Mouse (Mus musculus): ENCODE results near the gene Atrnl1. TPM values are rescaled to one million over a fixed set of nuclear protein-coding genes. Genes with fewer than 3 reads are reported as not detected.

Atrnl1 gene
- polyA plus RNA-seq, 1 experiment from 2014 or later, result 3.9 TPM

DNA sequence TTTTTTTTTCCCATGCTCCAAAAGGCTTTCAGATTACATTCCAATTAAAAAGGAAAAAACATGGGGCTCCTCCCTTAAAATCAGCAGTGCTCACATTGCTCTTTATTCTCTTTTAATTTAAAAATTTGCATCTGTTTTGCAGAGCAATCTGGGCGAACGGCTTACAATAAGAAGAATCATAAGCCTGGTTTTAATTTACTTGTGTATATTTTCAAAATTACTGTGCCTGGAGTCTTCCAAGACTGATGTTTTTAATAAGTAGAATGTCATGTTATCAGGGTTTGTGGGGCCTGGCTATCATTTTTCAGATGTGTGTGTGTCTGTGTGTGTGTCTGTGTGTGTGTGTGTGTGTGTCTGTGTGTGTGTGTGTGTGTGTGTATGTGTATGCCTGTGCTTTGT is 9.9 kb upstream of the Atrnl1 start:
- WGBS, result 85% methylated on average over 2 of the region's 2 CpGs
- Histone ChIP-seq H3K9me3 (ENCODE audit: control insufficient read depth, low read length) (no peaks in the 10 kb centered on the region), H3K27me3 (ENCODE audit: control insufficient read depth, insufficient read depth, low read length) (no peaks in the 10 kb centered on the region)

DNA sequence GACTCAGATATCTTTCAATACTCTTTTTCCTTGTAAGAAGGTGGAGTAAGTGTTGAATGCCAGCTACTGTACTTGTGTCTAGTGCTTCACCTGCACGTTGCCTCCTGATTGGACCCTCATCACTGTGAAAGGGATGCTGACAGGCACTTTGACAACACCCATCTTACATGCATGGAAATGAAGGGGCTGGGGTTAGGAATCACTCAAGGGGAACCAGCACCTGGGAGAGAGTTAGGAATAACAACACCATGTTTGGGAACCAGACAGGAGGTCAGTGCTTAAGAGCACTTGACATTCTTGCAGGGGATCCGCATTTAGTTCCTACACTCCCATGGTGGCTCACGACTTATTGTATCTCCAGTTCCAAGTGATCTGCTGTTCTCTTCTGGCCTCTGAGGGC is 7.2 kb upstream of the Atrnl1 start:
- H3K27ac ChIP-seq (replicated peaks), result no peak overlapping the region
- H3K9me3 ChIP-seq (ENCODE audit: control insufficient read depth, low read length), result no peaks in the 10 kb centered on the region
- no peaks in the 10 kb centered on the region for H3K27me3 ChIP-seq (ENCODE audit: control insufficient read depth, insufficient read depth, low read length)
- H3K4me3 ChIP-seq (ENCODE audit: low read depth, low read length), result no peak overlapping the region
- DNase-seq (ENCODE audit: low spot score) (no peak), ATAC-seq (ENCODE audit: low FRiP score, low TSS enrichment) (no peak)
- no peak overlapping the region for H3K9ac ChIP-seq (ENCODE audit: low read length)
- TF ChIP-seq CTCF (IDR thresholded peaks at IDR 0.05; ENCODE audit: low read depth) (no peak), EP300 (optimal IDR thresholded peaks at IDR 0.05) (no peak)
- H3K4me2 ChIP-seq (replicated peaks; ENCODE audit: low read depth), result no peak overlapping the region
- no peaks in the 10 kb centered on the region for H3K36me3 ChIP-seq (ENCODE audit: control insufficient read depth, insufficient read depth, low read length)
- WGBS, result 77% methylated on average over 3 of the region's 3 CpGs
- H3K4me1 ChIP-seq (replicated peaks; ENCODE audit: control insufficient read depth, insufficient read depth), result no peaks in the 10 kb centered on the region

More for the DNA sequence above, 9.9 kb upstream of the Atrnl1 start:
- no peak overlapping the region for H3K27ac ChIP-seq (replicated peaks)
- H3K4me3 ChIP-seq (ENCODE audit: low read depth, low read length), result no peak overlapping the region
- no peaks in the 10 kb centered on the region for H3K4me1 ChIP-seq (replicated peaks; ENCODE audit: control insufficient read depth, insufficient read depth)
- TF ChIP-seq EP300 (optimal IDR thresholded peaks at IDR 0.05), result no peak
- H3K9ac ChIP-seq (ENCODE audit: low read length), result no peak overlapping the region
- no peak for DNase-seq (ENCODE audit: low spot score)
- no peak for ATAC-seq (ENCODE audit: low FRiP score, low TSS enrichment)
- no peak overlapping the region for H3K4me2 ChIP-seq (replicated peaks; ENCODE audit: low read depth)
- no peaks in the 10 kb centered on the region for H3K36me3 ChIP-seq (ENCODE audit: control insufficient read depth, insufficient read depth, low read length)

DNA sequence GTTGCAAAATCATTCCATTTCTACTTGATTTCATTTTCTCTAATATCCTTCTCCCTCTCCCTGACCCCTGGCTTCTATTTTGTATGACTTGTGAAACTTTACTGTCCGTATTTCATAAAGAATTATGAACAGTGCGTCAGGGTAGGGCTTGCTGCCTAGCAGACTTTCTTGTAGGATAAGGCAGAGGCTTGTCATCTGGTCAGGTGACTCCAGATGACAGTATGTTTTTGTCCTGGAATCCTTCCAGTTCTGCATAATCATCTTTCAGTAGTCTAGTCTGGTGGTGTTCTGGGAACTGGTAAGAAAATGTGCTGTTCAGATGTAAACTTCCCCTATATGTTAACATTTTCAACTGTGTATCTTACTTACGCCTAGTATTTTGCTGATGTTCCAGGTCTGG is 4.9 kb upstream of the Atrnl1 start:
- H3K9ac ChIP-seq (ENCODE audit: low read length), result no peak overlapping the region
- no peak overlapping the region for H3K4me3 ChIP-seq (ENCODE audit: low read depth, low read length)
- H3K9me3 ChIP-seq (ENCODE audit: control insufficient read depth, low read length), result no peaks in the 10 kb centered on the region
- no peak overlapping the region for H3K4me2 ChIP-seq (replicated peaks; ENCODE audit: low read depth)
- H3K27ac ChIP-seq (replicated peaks), result no peak overlapping the region
- TF ChIP-seq EP300 (optimal IDR thresholded peaks at IDR 0.05) (no peak), CTCF (IDR thresholded peaks at IDR 0.05; ENCODE audit: low read depth) (no peak)
- DNase-seq (ENCODE audit: low spot score) (no peak), ATAC-seq (ENCODE audit: low FRiP score, low TSS enrichment) (no peak)
- no peaks in the 10 kb centered on the region for H3K4me1 ChIP-seq (replicated peaks; ENCODE audit: control insufficient read depth, insufficient read depth)
- WGBS, result 37% methylated on average over 3 of the region's 3 CpGs
- H3K36me3 ChIP-seq (ENCODE audit: control insufficient read depth, insufficient read depth, low read length), result no peaks in the 10 kb centered on the region
- no peaks in the 10 kb centered on the region for H3K27me3 ChIP-seq (ENCODE audit: control insufficient read depth, insufficient read depth, low read length)

DNA sequence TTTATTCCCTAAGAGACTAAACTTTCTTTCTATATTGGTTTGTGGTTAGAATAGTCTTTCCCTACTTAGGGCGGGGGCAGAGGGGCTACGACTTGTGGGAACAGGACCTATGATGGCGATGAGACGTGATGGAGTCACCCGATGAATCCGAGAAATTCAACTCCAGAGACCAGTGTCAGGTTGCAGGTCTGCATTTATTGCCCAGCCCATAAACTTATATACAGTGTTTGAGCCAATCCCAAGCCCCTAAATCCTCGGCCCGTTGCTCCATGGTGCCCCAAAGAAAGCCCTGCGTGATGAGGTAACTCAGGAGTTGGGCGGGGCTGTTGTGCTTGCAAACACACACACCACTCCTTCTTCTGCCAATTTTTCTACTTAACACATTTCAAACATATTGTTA is 4.5 kb upstream of the Atrnl1 start:
- ATAC-seq (ENCODE audit: low FRiP score, low TSS enrichment) (no peak), DNase-seq (ENCODE audit: low spot score) (no peak)
- Histone ChIP-seq H3K9me3 (ENCODE audit: control insufficient read depth, low read length) (no peaks in the 10 kb centered on the region), H3K36me3 (ENCODE audit: control insufficient read depth, insufficient read depth, low read length) (no peaks in the 10 kb centered on the region), H3K9ac (ENCODE audit: low read length) (no peak overlapping the region), H3K27ac (replicated peaks) (no peak overlapping the region), H3K4me2 (replicated peaks; ENCODE audit: low read depth) (no peak overlapping the region), H3K4me3 (ENCODE audit: low read depth, low read length) (no peak overlapping the region), H3K4me1 (replicated peaks; ENCODE audit: control insufficient read depth, insufficient read depth) (no peaks in the 10 kb centered on the region), H3K27me3 (ENCODE audit: control insufficient read depth, insufficient read depth, low read length) (no peaks in the 10 kb centered on the region)
- WGBS, result 59% methylated on average over 10 of the region's 10 CpGs
- TF ChIP-seq EP300 (optimal IDR thresholded peaks at IDR 0.05) (no peak), CTCF (IDR thresholded peaks at IDR 0.05; ENCODE audit: low read depth) (no peak)

DNA sequence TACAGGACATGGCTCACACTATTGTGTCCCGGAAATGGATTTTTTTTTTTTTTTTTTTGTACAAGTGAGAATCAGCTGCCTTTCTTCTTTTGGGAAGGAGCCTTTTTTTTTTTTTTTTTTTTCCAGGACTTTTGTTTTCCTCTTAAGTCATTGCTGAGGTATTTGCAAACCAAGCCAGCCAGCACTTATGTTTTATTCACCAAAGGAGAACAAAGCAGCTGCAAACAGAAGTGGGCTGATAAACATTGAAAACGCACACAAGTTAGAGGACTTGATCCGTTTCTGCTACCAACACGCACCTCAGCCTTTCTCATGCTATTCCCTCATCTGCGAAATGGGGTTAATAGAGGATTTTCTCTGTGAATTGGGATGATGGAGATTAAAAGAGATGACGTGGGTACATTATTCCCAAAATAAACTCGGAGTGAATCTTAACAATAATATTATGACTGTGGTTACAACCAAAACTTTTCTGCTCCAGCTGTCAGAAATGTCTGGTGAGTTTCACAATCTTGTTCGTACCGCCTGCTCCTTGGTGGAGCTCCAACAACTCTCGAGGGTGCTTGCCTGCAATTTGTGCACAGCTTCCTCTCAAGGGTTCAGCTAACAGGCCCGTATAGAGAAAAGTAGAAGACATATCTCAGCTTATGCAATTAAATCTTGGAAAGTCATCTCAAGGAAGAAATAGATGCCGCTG is 1.3 kb upstream of the Atrnl1 start:
- Histone ChIP-seq H3K4me2 (replicated peaks; ENCODE audit: low read depth) (peak overlapping the region; percentile 97), H3K27ac (replicated peaks) (peak overlapping the region; percentile 97), H3K4me1 (replicated peaks; ENCODE audit: control insufficient read depth, insufficient read depth) (no peaks in the 10 kb centered on the region; the same call in 1 of the 2 replicates), H3K9me3 (ENCODE audit: control insufficient read depth, low read length) (no peaks in the 10 kb centered on the region), H3K9ac (ENCODE audit: low read length) (peak overlapping the region; percentile 96; the same call in 1 of the 2 replicates), H3K27me3 (ENCODE audit: control insufficient read depth, insufficient read depth, low read length) (no peaks in the 10 kb centered on the region), H3K4me3 (ENCODE audit: low read depth, low read length) (peak overlapping the region; percentile 96), H3K36me3 (ENCODE audit: control insufficient read depth, insufficient read depth, low read length) (no peaks in the 10 kb centered on the region)
- ATAC-seq (ENCODE audit: low FRiP score, low TSS enrichment) (no peak), DNase-seq (ENCODE audit: low spot score) (peak; percentile 38)
- WGBS, result 5% methylated on average over 12 of the region's 12 CpGs
- TF ChIP-seq EP300 (optimal IDR thresholded peaks at IDR 0.05), result no peak
- TF ChIP-seq CTCF (IDR thresholded peaks at IDR 0.05; ENCODE audit: low read depth), result no peak

DNA sequence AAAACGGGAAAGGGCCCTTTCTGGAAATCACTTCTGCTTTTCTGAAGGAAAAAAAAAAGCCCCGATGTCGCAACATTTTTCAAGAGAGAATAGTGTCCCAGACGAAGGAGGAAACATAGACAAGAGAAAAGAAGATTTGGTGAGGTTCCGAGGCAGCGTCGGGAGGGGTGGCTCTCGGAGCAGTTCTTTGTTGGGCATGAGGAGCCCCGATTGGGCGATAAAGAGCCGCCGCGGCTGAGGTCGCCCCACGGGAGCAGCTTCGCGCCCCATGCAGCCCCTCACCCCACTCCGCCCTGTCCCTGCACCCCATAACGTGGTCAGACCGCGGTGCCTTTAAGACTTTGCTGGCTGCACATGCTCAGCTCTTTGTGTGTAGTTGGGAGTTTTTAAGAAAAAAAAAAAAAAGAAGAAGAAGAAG is 767 bp upstream of the Atrnl1 start:
- Histone ChIP-seq H3K4me3 (ENCODE audit: low read depth, low read length) (peak overlapping the region; percentile 96), H3K27me3 (ENCODE audit: control insufficient read depth, insufficient read depth, low read length) (no peaks in the 10 kb centered on the region), H3K9ac (ENCODE audit: low read length) (peak overlapping the region; percentile 96), H3K4me1 (replicated peaks; ENCODE audit: control insufficient read depth, insufficient read depth) (no peaks in the 10 kb centered on the region; the same call in 1 of the 2 replicates), H3K36me3 (ENCODE audit: control insufficient read depth, insufficient read depth, low read length) (no peaks in the 10 kb centered on the region), H3K27ac (replicated peaks) (peak overlapping the region; percentile 97), H3K9me3 (ENCODE audit: control insufficient read depth, low read length) (no peaks in the 10 kb centered on the region), H3K4me2 (replicated peaks; ENCODE audit: low read depth) (peak overlapping the region; percentile 97)
- TF ChIP-seq CTCF (IDR thresholded peaks at IDR 0.05; ENCODE audit: low read depth) (no peak), EP300 (optimal IDR thresholded peaks at IDR 0.05) (no peak)
- DNase-seq (ENCODE audit: low spot score), result no peak
- ATAC-seq (ENCODE audit: low FRiP score, low TSS enrichment), result no peak
- under 1% methylated on average over 21 of the region's 21 CpGs for WGBS

All from stomach, postnatal 0 days (tissue).